Mouse (Mus musculus): Measurements from ENCODE around the gene Gtsf1. TPM values are rescaled to one million over a fixed set of nuclear protein-coding genes. Genes with fewer than 3 reads are reported as not detected.
A peak's percentile ranks its signal among the peaks of the same experiment; 100 is the strongest.

Gtsf1 gene
- polyA plus RNA-seq (2014; fragmentation: Nextera tagmentation; extraction: Ambion mirVana): not detected in 2 replicates

DNA sequence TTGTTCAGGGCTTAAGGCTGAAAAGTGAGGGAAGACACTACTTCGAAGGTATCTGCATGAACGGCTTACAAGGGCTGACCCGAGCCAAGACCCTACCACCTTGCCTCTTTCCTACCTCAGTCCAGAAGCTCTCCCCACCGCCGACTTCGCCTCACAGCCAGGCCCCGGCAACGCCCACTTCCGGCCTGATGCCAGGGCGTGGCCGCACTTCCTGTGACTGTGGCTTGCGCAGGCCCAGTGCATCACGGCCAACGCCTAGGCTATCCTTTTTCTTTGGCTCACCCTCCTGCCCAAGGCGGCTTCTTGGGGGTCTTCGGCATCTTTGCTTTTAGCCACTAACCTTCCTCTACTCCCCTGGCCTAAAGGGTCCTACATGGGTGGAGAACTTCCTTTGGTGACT lies at the start of gene Gtsf1:
Gtsf1 (minus strand) TSS at position 230 of the 400 bp plus-strand sequence.
- ATAC-seq (ENCODE audit: insufficient number of reproducible peaks, insufficient read depth, low FRiP score, low read depth): no peak
- WGBS: 94% methylated on average over 16 of the region's 16 CpGs
- H3K27ac ChIP-seq (ENCODE audit: low read length): no peak within 1 kb of the TSS
- H3K27me3 ChIP-seq (ENCODE audit: control insufficient read depth, insufficient read depth, low read length): no peaks in the 10 kb centered on the region
- H3K4me2 ChIP-seq (replicated peaks; ENCODE audit: low read depth, low read length): no peak within 1 kb of the TSS
- no peaks in the 10 kb centered on the region for H3K36me3 ChIP-seq (ENCODE audit: control insufficient read depth, insufficient read depth, low read length)
- no peak within 1 kb of the TSS for H3K9ac ChIP-seq (replicated peaks; ENCODE audit: low read depth, low read length)
- H3K4me3 ChIP-seq (ENCODE audit: low read depth, low read length): no peak within 1 kb of the TSS
- no peaks in the 10 kb centered on the region for H3K9me3 ChIP-seq (ENCODE audit: control insufficient read depth, low read depth, low read length)
- no peaks in the 10 kb centered on the region for H3K4me1 ChIP-seq (ENCODE audit: control insufficient read depth, insufficient read depth, low read length)

DNA sequence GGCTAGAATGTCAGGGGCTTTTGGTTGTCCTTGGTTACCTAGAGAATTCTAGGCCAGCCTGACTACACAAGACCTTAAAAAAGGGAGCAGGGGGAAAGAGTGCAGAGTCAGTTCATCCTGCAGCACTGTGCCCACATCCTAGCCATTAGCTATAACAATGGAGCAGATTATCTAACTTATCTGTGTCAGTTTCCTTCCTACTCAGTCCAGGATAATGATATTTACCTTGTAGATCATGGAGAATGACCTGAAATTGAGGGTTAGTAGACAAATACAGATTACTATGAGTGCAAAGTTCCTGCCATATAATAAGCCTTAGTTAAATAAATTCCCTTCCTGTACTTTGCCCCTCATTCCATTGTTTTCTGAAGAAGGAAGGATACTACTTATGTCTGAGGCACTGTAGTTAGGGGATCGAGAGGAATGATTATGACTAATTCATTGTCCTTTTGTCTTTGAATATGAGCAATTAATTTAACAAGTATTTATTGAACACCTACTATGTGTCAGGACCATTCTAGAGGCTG lies 48.9 kb upstream of the Gtsf1 start:
- no peak overlapping the region for H3K27ac ChIP-seq (ENCODE audit: low read length)
- H3K27me3 ChIP-seq (ENCODE audit: control insufficient read depth, insufficient read depth, low read length): no peaks in the 10 kb centered on the region
- H3K4me2 ChIP-seq (replicated peaks; ENCODE audit: low read depth, low read length): no peak overlapping the region
- WGBS: 64% methylated on average over 1 of the region's 1 CpGs
- no peaks in the 10 kb centered on the region for H3K36me3 ChIP-seq (ENCODE audit: control insufficient read depth, insufficient read depth, low read length)
- no peaks in the 10 kb centered on the region for H3K9me3 ChIP-seq (ENCODE audit: control insufficient read depth, low read depth, low read length)
- no peak overlapping the region for H3K9ac ChIP-seq (replicated peaks; ENCODE audit: low read depth, low read length)
- H3K4me3 ChIP-seq (ENCODE audit: low read depth, low read length): no peak overlapping the region
- no peak for ATAC-seq (ENCODE audit: insufficient number of reproducible peaks, insufficient read depth, low FRiP score, low read depth)
- H3K4me1 ChIP-seq (ENCODE audit: control insufficient read depth, insufficient read depth, low read length): no peaks in the 10 kb centered on the region

DNA sequence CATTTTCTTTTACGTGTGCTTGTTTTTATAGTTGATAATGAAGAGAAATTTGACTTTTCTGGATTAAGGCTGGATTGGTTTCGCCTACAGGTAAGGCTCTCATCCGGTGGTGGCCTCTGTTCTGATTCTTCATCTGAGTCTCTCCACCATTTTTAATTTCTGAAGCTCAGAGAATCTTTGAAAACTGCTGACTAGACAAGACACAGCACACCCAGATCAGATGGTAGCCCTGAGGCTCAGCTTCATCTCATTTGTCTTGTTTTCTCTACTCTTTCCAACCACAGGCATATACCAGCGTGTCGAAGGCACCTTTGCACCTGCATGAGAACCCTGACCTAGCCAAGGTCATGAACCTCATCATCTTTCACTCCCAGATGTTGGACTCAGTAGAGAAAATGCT lies 43.5 kb upstream of the Gtsf1 start:
- Histone ChIP-seq H3K4me3 (ENCODE audit: low read depth, low read length) (no peak overlapping the region), H3K27ac (ENCODE audit: low read length) (no peak overlapping the region), H3K9ac (replicated peaks; ENCODE audit: low read depth, low read length) (no peak overlapping the region), H3K9me3 (ENCODE audit: control insufficient read depth, low read depth, low read length) (no peaks in the 10 kb centered on the region), H3K4me2 (replicated peaks; ENCODE audit: low read depth, low read length) (no peak overlapping the region), H3K27me3 (ENCODE audit: control insufficient read depth, insufficient read depth, low read length) (no peaks in the 10 kb centered on the region), H3K36me3 (ENCODE audit: control insufficient read depth, insufficient read depth, low read length) (no peaks in the 10 kb centered on the region), H3K4me1 (ENCODE audit: control insufficient read depth, insufficient read depth, low read length) (0 out of 2 replicates have a peak, but pooled peaks cover 2% of the 10 kb centered on the region)
- 79% methylated on average over 5 of the region's 5 CpGs for WGBS
- ATAC-seq (ENCODE audit: insufficient number of reproducible peaks, insufficient read depth, low FRiP score, low read depth): no peak

DNA sequence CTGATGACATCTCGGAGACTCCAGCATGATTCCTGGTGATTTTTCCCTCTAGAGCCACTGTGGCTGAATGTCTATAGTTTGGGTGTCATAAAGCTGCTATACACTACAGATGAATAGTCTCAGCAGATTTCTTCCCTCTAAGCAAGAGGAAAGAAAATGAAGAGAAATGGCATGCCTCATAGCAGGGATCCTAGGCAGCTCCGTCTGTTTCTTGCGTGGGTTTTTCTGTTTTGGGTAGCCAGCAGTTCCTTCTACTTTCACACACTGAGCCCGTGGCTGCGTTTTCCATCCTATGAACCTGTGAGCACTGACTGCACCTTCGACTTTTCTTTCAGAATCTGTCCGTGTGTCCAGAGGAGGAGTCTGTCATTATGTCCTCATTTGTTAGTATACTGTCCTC lies 42.9 kb upstream of the Gtsf1 start:
- no peaks in the 10 kb centered on the region for H3K27me3 ChIP-seq (ENCODE audit: control insufficient read depth, insufficient read depth, low read length)
- 0 out of 2 replicates have a peak, but pooled peaks cover 2% of the 10 kb centered on the region for H3K4me1 ChIP-seq (ENCODE audit: control insufficient read depth, insufficient read depth, low read length)
- H3K4me2 ChIP-seq (replicated peaks; ENCODE audit: low read depth, low read length): no peak overlapping the region
- H3K9ac ChIP-seq (replicated peaks; ENCODE audit: low read depth, low read length): no peak overlapping the region
- no peak overlapping the region for H3K4me3 ChIP-seq (ENCODE audit: low read depth, low read length)
- no peak overlapping the region for H3K27ac ChIP-seq (ENCODE audit: low read length)
- no peaks in the 10 kb centered on the region for H3K9me3 ChIP-seq (ENCODE audit: control insufficient read depth, low read depth, low read length)
- WGBS: 86% methylated on average over 7 of the region's 7 CpGs
- H3K36me3 ChIP-seq (ENCODE audit: control insufficient read depth, insufficient read depth, low read length): no peaks in the 10 kb centered on the region
- ATAC-seq (ENCODE audit: insufficient number of reproducible peaks, insufficient read depth, low FRiP score, low read depth): no peak

DNA sequence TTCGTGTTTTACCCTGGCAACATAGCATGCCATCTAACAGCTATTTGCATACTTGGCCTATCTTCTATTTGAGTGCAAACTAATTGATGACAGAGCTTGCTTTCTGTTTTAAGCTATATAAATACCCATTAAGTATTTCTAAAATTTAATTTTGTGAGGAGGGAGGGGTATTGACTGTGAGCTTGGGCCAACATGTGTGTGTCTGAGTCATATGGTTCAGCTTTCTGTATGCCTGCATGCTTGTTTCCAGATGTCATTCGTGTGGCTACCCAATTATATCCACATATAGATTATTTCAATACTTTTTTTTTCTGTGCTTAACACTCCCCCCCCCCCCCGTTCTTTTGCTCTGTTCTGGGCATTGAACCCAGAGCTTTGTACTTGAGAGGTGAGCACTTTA lies 42.0 kb upstream of the Gtsf1 start:
- H3K27ac ChIP-seq (ENCODE audit: low read length): no peak overlapping the region
- H3K4me2 ChIP-seq (replicated peaks; ENCODE audit: low read depth, low read length): no peak overlapping the region
- H3K9ac ChIP-seq (replicated peaks; ENCODE audit: low read depth, low read length): no peak overlapping the region
- H3K36me3 ChIP-seq (ENCODE audit: control insufficient read depth, insufficient read depth, low read length): no peaks in the 10 kb centered on the region
- ATAC-seq (ENCODE audit: insufficient number of reproducible peaks, insufficient read depth, low FRiP score, low read depth): no peak
- H3K27me3 ChIP-seq (ENCODE audit: control insufficient read depth, insufficient read depth, low read length): no peaks in the 10 kb centered on the region
- 77% methylated on average over 3 of the region's 3 CpGs for WGBS
- 0 out of 2 replicates have a peak, but pooled peaks cover 2% of the 10 kb centered on the region for H3K4me1 ChIP-seq (ENCODE audit: control insufficient read depth, insufficient read depth, low read length)
- no peaks in the 10 kb centered on the region for H3K9me3 ChIP-seq (ENCODE audit: control insufficient read depth, low read depth, low read length)
- H3K4me3 ChIP-seq (ENCODE audit: low read depth, low read length): no peak overlapping the region

DNA sequence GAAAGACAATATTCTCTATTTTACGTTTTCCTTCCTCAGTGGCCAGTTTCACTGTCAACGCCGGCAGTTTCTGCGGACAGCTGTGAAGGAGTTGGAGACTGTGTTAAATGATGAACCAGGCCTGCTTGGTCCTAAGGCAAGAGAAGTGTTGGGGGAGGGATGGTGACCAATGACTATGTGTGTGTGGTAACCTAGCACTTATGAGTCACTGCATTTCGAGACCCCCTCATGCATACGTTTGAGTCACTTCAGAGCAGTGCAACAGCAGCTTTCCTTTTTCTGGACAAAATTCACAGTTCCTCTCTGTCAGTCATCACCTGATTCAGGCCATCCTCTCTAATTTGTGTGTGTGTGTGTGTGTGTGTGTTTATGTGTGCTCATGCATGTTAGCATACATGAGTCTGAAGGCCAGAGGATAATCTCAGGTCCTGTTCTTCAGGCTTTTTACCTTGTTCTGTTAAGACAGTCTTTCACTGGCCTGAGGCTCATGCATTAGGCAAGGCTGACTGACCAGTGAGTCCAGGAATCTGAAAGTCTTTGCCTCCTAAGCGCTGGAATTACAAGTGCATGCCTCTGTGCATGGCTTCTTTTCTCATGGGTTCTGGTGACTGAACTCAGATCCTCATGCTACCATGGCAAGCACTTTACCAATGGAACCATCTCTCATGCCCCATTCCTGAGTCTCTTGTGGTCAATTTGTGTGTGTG lies 41.4 kb upstream of the Gtsf1 start:
- H3K27me3 ChIP-seq (ENCODE audit: control insufficient read depth, insufficient read depth, low read length): no peaks in the 10 kb centered on the region
- no peak overlapping the region for H3K4me3 ChIP-seq (ENCODE audit: low read depth, low read length)
- H3K9ac ChIP-seq (replicated peaks; ENCODE audit: low read depth, low read length): no peak overlapping the region
- 78% methylated on average over 7 of the region's 7 CpGs for WGBS
- H3K36me3 ChIP-seq (ENCODE audit: control insufficient read depth, insufficient read depth, low read length): no peaks in the 10 kb centered on the region
- no peak overlapping the region for H3K4me2 ChIP-seq (replicated peaks; ENCODE audit: low read depth, low read length)
- no peaks in the 10 kb centered on the region for H3K9me3 ChIP-seq (ENCODE audit: control insufficient read depth, low read depth, low read length)
- no peak overlapping the region for H3K27ac ChIP-seq (ENCODE audit: low read length)
- 0 out of 2 replicates have a peak, but pooled peaks cover 2% of the 10 kb centered on the region for H3K4me1 ChIP-seq (ENCODE audit: control insufficient read depth, insufficient read depth, low read length)
- no peak for ATAC-seq (ENCODE audit: insufficient number of reproducible peaks, insufficient read depth, low FRiP score, low read depth)

DNA sequence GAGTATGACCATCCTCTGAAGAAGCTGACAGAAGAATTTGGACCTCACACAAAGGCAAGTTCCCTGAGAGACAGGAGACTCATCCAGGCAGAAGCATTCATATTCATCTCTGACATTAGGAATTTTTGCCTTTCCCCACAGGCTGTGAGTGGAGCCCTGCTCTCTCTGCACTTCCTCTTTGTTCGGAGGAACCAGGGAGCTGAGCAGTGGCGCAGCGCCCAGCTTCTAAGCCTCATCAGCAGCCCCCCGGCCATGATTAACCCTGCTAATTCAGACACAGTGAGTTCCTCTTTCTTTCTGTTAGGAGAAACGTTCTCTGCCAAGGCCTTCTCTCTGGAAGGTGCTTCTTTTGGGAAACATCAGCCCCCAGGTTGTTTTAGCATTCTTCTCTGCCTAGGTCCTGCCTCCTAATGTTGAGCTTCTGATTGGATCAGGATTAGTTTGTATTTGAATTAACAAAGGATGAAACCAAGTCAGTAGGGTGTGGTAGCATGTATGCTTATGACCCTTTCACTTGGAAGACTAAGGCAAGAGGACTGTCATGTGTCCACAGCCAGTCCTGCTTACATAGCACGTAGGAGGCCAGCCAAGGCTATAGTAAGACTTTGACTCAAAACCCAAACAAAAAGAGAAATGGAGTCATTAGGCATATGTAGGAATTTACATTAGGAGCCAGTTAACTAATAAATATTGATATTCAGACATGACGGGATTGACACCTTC lies 32.4 kb upstream of the Gtsf1 start:
- H3K27me3 ChIP-seq (ENCODE audit: control insufficient read depth, insufficient read depth, low read length): no peaks in the 10 kb centered on the region
- no peak overlapping the region for H3K4me3 ChIP-seq (ENCODE audit: low read depth, low read length)
- no peak for ATAC-seq (ENCODE audit: insufficient number of reproducible peaks, insufficient read depth, low FRiP score, low read depth)
- 0 out of 2 replicates have a peak, but pooled peaks cover 2% of the 10 kb centered on the region for H3K4me1 ChIP-seq (ENCODE audit: control insufficient read depth, insufficient read depth, low read length)
- peak overlapping the region; percentile 69 for H3K27ac ChIP-seq (ENCODE audit: low read length)
- H3K9me3 ChIP-seq (ENCODE audit: control insufficient read depth, low read depth, low read length): no peaks in the 10 kb centered on the region
- no peak overlapping the region for H3K9ac ChIP-seq (replicated peaks; ENCODE audit: low read depth, low read length)
- 39% methylated on average over 7 of the region's 7 CpGs for WGBS
- no peaks in the 10 kb centered on the region for H3K36me3 ChIP-seq (ENCODE audit: control insufficient read depth, insufficient read depth, low read length)
- 0 out of 2 replicates have a peak overlapping the region, but pooled peaks have one; percentile 14 for H3K4me2 ChIP-seq (replicated peaks; ENCODE audit: low read depth, low read length)

DNA sequence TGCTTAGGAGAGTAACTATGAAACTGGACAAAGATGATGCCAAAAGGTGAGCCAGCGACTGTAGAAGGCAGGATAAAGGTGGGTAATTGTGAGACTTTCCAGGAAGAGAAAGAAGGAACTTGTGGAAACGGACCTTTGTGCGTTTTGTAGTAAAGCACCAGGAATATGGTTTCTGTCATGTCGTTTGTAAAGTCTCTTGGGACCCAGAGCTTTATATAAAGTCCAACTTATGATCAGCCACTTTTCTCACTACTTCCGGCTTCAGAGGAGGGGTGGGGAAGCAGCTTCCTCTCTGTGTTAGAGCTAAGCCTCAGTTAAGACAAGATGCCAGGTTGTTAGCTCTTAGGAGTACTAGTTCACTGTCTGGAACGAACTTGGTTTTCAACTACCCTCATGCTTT lies 24.2 kb upstream of the Gtsf1 start:
- H3K9me3 ChIP-seq (ENCODE audit: control insufficient read depth, low read depth, low read length): no peaks in the 10 kb centered on the region
- H3K9ac ChIP-seq (replicated peaks; ENCODE audit: low read depth, low read length): no peak overlapping the region
- no peak for ATAC-seq (ENCODE audit: insufficient number of reproducible peaks, insufficient read depth, low FRiP score, low read depth)
- H3K27ac ChIP-seq (ENCODE audit: low read length): no peak overlapping the region
- no peaks in the 10 kb centered on the region for H3K36me3 ChIP-seq (ENCODE audit: control insufficient read depth, insufficient read depth, low read length)
- WGBS: 77% methylated on average over 6 of the region's 6 CpGs
- H3K4me3 ChIP-seq (ENCODE audit: low read depth, low read length): no peak overlapping the region
- no peaks in the 10 kb centered on the region for H3K4me1 ChIP-seq (ENCODE audit: control insufficient read depth, insufficient read depth, low read length)
- no peak overlapping the region for H3K4me2 ChIP-seq (replicated peaks; ENCODE audit: low read depth, low read length)
- H3K27me3 ChIP-seq (ENCODE audit: control insufficient read depth, insufficient read depth, low read length): no peaks in the 10 kb centered on the region

All from stomach, embryonic 14.5 days (tissue).